Mouse (Mus musculus): ENCODE measurements around the gene Ksr2.

Gene Ksr2

DNA sequence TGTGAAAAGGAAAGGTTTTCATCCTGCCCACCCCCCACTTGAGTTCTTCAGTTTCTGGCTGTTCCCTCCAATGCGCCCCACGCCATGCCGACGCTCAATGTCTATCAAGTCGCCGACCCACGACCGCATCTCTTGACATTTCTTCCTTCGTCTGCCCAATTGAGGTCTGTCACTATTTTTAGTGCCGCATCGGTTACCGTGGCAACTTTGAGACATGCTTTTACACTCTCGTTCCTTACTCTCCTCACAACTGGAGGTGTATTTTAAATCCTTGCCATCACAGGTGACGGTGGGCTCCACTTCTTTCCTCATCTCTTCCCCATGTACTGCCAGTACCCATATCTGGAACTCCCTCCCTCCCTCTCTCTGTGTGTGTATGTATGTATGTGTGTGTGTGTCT, 378.1 kb downstream of the Ksr2 start:
- no peak for DNase-seq (ENCODE audit: low read depth)

DNA sequence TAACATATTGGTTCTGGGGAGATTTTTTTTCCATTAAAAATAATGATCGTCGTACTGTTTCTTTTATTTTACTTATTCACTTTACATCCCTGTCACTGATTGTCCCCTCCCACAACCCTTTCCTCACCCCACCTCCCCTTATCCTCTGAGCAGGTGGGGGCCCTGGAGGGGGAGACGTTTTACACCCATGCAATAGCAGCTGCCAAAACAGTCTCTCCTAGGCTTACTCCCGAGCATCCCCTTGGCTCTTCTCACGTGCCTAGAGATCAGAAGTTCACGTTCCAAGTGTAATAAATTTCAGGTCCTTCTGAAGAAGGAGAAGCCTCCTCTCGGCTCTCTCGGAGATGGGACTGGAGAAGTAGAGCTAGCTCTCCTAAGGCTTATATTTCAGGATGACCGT, 387.0 kb downstream of the Ksr2 start:
- no peak for DNase-seq (ENCODE audit: low read depth)

DNA sequence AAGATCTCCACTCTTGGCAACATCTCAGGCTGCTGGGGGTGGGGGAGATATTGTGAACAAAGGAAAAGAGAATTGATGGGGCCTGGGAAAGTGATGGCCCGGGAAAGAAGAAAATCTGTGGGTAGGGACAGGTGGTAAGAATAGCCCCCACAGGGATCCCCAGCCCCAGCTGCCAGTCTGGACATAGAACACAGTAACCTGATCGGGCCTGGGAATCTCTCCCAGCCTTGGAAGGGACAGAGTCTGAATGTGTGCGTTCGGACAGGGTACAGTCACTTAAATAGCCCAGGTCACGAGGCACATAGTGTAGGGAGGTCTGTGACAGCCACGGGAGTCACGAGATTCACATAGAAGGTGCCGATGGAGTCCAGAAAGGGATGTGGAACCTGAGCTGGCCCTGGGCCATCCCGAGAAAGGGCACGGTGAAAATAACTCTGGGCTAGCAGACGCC, 388.3 kb downstream of the Ksr2 start:
- no peak for DNase-seq (ENCODE audit: low read depth)

DNA sequence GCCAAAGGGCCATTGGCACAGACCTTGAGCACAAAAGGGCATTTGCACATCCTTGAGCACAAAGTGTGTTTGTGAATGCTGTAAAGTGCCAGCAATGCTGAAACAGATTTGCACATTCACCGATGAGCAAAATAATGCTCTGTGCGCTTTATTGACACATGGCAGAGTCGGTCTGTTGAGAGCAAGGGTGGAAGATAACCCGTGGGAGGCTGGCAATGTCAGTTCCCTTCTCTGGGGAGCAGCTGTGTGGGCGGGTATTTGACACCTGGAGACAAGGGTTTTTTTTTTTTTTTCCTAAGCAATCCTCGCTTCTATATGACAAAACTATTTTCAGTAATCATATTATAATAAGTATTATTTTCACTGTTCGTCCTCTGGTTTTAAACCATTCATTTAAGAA, 389.8 kb downstream of the Ksr2 start:
- no peak for DNase-seq (ENCODE audit: low read depth)

DNA sequence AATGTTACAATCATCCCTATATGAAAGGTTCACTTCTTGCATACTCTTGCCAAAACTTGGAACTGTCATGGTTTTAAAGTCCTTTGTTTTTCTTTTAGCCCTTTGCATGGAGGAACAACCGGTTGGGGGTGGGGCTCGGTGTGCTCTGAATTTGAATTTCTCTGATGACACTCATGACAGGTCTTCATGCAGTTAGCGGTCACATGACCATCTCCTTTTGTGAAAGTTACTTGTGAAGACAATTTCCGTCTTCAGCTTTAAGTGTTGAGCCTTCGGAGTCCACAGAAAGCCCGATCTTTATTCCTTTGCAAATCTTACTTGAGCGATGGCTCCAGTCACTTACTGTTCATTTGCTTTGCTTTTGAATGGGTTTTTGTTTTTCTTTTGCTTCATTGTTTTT, 397.1 kb downstream of the Ksr2 start:
- DNase-seq (ENCODE audit: low read depth) = no peak

DNA sequence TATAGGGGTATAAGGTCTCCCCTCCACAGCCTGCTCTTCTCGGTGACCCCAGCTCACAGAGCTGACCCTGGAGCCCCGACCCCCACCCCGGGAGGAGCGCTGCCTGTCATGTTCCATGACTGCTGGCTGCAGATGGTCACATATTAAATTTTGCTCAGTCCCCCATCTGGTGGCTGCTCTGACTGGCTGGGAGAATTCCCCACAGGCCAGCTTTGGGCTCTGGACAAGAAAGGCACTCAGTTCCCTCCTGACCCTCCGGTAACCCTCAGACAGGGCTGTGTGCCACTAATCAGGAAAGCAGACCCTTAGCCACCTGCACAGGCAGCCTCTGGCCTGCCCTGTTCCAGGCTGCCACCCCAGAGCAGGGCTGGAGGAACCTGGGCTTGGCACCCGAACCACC, 405.0 kb downstream of the Ksr2 start:
- no peak for DNase-seq (ENCODE audit: low read depth)

DNA sequence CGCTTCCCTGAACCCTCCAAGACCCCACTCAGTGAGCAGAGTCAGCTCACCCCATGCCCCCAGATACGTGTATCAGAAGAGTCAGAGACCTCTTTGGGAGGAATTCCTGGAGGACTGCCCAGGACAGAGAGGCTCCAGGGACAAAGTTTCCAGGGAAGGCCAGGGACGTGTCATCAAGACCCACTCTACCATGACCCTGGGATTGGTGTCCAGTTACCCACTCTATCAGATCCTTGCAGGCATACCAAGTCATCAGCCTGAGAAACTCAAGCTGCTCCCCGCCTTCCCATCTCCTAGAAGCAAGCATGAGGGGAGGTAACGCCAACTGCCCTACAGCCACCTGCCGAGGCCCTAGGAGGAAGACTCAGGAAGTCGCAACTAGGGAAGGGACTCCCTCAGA, 406.6 kb downstream of the Ksr2 start:
- no peak for DNase-seq (ENCODE audit: low read depth)

DNA sequence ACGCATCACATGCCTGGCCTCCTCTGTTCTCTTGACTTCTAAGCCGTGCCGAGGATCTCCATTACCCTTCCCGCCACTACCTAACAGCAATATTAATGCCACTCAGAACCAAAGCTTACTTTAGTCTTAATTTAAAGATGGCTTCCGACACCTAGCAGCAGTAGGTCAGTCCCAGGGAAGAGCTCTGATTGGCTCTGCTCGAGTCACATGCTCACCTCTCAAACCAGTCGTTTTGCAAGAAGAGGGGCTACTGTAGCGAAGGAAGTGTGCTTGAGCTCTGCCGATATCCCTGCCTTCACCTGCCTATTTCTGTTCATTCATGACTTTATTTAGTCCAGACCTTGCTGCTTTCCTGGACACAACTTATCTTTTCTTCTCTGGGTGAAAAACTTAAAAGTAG, 410.0 kb downstream of the Ksr2 start:
- no peak for DNase-seq (ENCODE audit: low read depth)

DNA sequence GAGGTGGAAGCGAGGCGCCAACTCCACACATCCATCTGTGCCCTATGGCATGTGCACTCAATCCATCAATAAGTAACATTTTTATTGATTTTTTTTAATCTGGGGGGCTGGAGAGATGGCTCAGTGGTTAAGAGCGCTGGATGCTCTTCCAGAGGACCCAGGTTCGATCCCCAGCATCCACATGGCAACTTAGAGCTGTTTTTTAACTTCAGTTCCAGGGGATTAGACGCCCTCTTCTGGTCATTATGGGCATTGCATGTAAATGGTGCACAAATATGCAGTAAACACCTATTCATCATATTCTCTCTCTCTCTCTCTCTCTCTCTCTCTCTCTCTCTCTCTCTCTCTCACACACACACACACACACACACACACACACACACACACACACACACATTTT, 410.7 kb downstream of the Ksr2 start:
- DNase-seq (ENCODE audit: low read depth) = no peak
